Mouse (Mus musculus): ENCODE data around the gene Commd7.

- no peak for TF ChIP-seq POLR2A (IDR thresholded peaks at IDR 0.05; ENCODE audit: insufficient read depth, low read length)
- TF ChIP-seq EP300 (IDR thresholded peaks at IDR 0.05; ENCODE audit: insufficient read depth, low read depth, low read length), result peak; percentile 85
Observed at GRCm38 (mm10) chr2:153638977-153639680, 6.5 kb upstream of the Commd7 start.

All from ES-Bruce4 (cell line).